Mouse (Mus musculus) kidney, adult 11 months (tissue): ENCODE results near the gene Elmod1.

ENCODE experiments used
- DNase-seq: peaks from one replicate; pipeline ENCODE4 v3.0.0; 2022

Elmod1 gene

GRCm38 (mm10) chr9:53905418-53905817 lies 69.7 kb downstream of the Elmod1 start:
- DNase-seq: no peak

- DNase-seq: no peak
Observed at GRCm38 (mm10) chr9:53903215-53903842, 71.8 kb downstream of the Elmod1 start.

GRCm38 (mm10) chr9:53899836-53900235 lies 75.3 kb downstream of the Elmod1 start:
- no peak for DNase-seq

GRCm38 (mm10) chr9:53895827-53896226 lies 79.3 kb downstream of the Elmod1 start:
- DNase-seq: no peak

- no peak for DNase-seq
Observed at GRCm38 (mm10) chr9:53890075-53890474, 85.0 kb downstream of the Elmod1 start.

- no peak for DNase-seq
Observed at GRCm38 (mm10) chr9:53883588-53884280, 91.4 kb downstream of the Elmod1 start.

- DNase-seq: no peak
Observed at GRCm38 (mm10) chr9:53877423-53877822, 97.7 kb downstream of the Elmod1 start.

- DNase-seq: no peak
Observed at GRCm38 (mm10) chr9:53873239-53873638, 101.9 kb downstream of the Elmod1 start.
